Mouse (Mus musculus): Measurements from ENCODE around the gene Gm14214. TPM values are rescaled to one million over a fixed set of nuclear protein-coding genes. Genes with fewer than 3 reads are reported as not detected.

Gene Gm14214
- not detected in 2 replicates for polyA plus RNA-seq (2014; fragmentation: Nextera tagmentation; extraction: Ambion mirVana)

DNA sequence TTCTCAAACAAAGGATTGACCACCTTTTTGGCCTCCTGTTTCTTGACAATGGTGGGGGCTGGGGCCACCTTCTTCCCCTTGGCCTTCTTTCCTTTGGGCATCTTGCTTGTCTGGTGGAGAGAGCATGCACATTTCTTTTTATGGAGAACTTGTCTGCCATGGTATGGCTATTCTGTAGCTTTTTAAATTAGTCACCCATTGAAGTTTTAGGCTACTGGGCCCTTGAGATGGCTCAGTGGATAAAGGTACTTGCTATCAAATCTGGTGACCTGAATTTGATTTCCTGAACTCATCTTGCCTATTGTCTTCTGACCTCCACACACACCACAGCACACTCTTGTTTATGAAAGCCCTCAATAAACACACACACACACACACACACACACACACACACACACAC lies at the start of gene Gm14214:
Gene Gm14214, minus strand, starts transcription at position 101 of the 400 bp plus-strand sequence.
- no peak within 1 kb of the TSS for H3K4me3 ChIP-seq (ENCODE audit: low read depth, low read length)
- H3K4me2 ChIP-seq = no peak within 1 kb of the TSS
- no peak within 1 kb of the TSS for H3K27ac ChIP-seq (ENCODE audit: low read depth, low read length)
- H3K4me1 ChIP-seq (ENCODE audit: control insufficient read depth, insufficient read depth, low read length) = no peaks in the 10 kb centered on the region
- no peaks in the 10 kb centered on the region for H3K27me3 ChIP-seq (ENCODE audit: control insufficient read depth, insufficient read depth, low read length)
- DNase-seq (ENCODE audit: low spot score, missing footprints) = no peak
- H3K36me3 ChIP-seq (ENCODE audit: control insufficient read depth, insufficient read depth, low read length) = no peaks in the 10 kb centered on the region
- no peak within 1 kb of the TSS for H3K9ac ChIP-seq (ENCODE audit: low read length)
- ATAC-seq (ENCODE audit: low FRiP score) = no peak
- no peaks in the 10 kb centered on the region for H3K9me3 ChIP-seq (ENCODE audit: control insufficient read depth, low read length)

DNA sequence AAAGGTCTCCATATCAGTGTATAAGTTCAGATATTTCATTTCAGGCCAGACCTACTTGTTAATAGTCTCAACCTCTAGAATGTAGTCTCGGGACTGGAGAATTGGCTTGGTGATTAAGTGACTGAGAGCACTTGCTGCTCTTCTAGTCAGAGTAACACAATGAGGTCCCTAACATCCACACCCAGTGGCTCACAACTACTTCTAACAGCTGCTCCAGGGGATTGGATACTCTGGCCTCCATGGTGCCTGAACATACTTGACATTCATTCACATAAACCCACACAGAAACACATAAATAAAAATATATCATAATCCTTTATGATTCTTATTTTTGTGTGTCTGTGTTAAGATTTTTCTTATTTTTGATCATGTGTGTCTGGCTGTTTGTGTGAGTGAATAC lies 48.8 kb upstream of the Gm14214 start:
- ATAC-seq (ENCODE audit: low FRiP score) = no peak
- Histone ChIP-seq H3K27me3 (ENCODE audit: control insufficient read depth, insufficient read depth, low read length) (no peaks in the 10 kb centered on the region), H3K4me1 (ENCODE audit: control insufficient read depth, insufficient read depth, low read length) (peaks cover 2% of the 10 kb centered on the region; the same call in 1 of the 2 replicates), H3K4me2 (no peak overlapping the region), H3K9ac (ENCODE audit: low read length) (no peak overlapping the region), H3K36me3 (ENCODE audit: control insufficient read depth, insufficient read depth, low read length) (no peaks in the 10 kb centered on the region), H3K9me3 (ENCODE audit: control insufficient read depth, low read length) (no peaks in the 10 kb centered on the region), H3K4me3 (ENCODE audit: low read depth, low read length) (no peak overlapping the region), H3K27ac (ENCODE audit: low read depth, low read length) (no peak overlapping the region)
- DNase-seq (ENCODE audit: low spot score, missing footprints) = no peak
- WGBS = 80% methylated on average over 1 of the region's 1 CpGs

DNA sequence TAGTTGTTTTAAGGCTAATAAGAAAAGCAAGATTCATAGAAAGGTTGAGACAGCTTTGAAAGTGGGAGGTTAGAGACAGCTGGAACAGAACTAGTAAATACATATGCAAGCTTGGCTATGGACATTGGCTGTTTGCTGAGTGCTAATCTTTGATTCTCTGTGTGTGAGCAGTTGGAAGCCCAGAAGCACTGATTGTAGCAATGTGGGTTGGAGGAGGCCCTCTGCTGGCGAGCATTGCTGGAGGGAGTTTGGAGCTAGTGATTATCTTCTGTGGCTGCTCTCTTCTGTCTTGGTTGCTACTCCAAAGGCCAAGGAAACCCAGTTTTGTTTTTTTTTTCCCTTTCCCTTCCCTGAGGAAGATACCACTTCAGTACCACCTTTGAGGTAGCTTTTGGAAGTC lies 48.0 kb upstream of the Gm14214 start:
- no peaks in the 10 kb centered on the region for H3K36me3 ChIP-seq (ENCODE audit: control insufficient read depth, insufficient read depth, low read length)
- 37% methylated on average over 1 of the region's 1 CpGs for WGBS
- H3K27me3 ChIP-seq (ENCODE audit: control insufficient read depth, insufficient read depth, low read length) = no peaks in the 10 kb centered on the region
- no peak overlapping the region for H3K4me2 ChIP-seq
- no peaks in the 10 kb centered on the region for H3K9me3 ChIP-seq (ENCODE audit: control insufficient read depth, low read length)
- H3K27ac ChIP-seq (ENCODE audit: low read depth, low read length) = no peak overlapping the region
- no peak overlapping the region for H3K9ac ChIP-seq (ENCODE audit: low read length)
- no peak overlapping the region for H3K4me3 ChIP-seq (ENCODE audit: low read depth, low read length)
- ATAC-seq (ENCODE audit: low FRiP score) (no peak), DNase-seq (ENCODE audit: low spot score, missing footprints) (no peak)
- H3K4me1 ChIP-seq (ENCODE audit: control insufficient read depth, insufficient read depth, low read length) = peaks cover 2% of the 10 kb centered on the region; the same call in 1 of the 2 replicates

DNA sequence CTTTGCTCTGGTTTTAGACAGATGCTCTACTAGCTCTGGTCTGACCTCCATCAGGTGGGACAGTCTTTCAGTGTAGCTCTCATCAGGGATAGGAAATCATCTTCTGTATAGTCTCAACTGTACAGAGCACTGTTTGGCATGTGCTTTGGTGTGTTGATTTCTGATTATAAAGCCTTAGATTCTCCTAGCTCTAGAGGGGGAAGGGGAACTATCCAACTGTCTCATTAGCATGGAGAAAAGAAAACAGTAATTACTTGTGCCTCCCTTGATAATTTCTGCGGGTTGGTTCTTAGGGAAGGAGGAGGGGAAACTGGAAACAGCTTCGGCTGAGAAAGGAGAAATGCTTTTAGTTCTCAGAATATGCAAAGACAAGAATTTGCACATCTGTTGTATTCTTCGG lies 47.3 kb upstream of the Gm14214 start:
- Histone ChIP-seq H3K4me1 (ENCODE audit: control insufficient read depth, insufficient read depth, low read length) (peaks cover 2% of the 10 kb centered on the region; the same call in 1 of the 2 replicates), H3K27ac (ENCODE audit: low read depth, low read length) (no peak overlapping the region), H3K4me2 (no peak overlapping the region), H3K27me3 (ENCODE audit: control insufficient read depth, insufficient read depth, low read length) (no peaks in the 10 kb centered on the region), H3K4me3 (ENCODE audit: low read depth, low read length) (no peak overlapping the region), H3K9ac (ENCODE audit: low read length) (no peak overlapping the region), H3K9me3 (ENCODE audit: control insufficient read depth, low read length) (no peaks in the 10 kb centered on the region), H3K36me3 (ENCODE audit: control insufficient read depth, insufficient read depth, low read length) (no peaks in the 10 kb centered on the region)
- ATAC-seq (ENCODE audit: low FRiP score) (no peak), DNase-seq (ENCODE audit: low spot score, missing footprints) (no peak)
- WGBS = 65% methylated on average over 3 of the region's 3 CpGs

DNA sequence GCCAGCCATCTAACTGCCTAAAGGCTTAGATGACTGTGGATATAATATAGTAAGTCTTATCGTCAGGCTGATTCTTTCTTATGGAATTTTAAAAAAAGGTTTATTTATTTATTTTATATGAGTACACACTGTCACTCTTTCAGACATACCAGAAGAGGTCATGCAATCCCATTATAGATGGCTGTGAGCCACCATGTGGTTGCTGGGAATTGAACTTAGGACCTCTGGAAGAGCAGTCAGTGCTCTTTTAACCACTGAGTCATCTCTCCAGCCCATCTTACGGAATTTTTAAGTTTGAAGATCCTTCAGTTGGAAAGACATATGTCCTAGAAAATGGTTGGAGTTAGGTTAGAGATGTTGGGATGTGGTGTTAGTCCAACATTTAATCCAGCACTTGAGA lies 43.6 kb upstream of the Gm14214 start:
- H3K27me3 ChIP-seq (ENCODE audit: control insufficient read depth, insufficient read depth, low read length) = no peaks in the 10 kb centered on the region
- ATAC-seq (ENCODE audit: low FRiP score) (no peak), DNase-seq (ENCODE audit: low spot score, missing footprints) (no peak)
- no peak overlapping the region for H3K9ac ChIP-seq (ENCODE audit: low read length)
- peaks cover 2% of the 10 kb centered on the region; the same call in 1 of the 2 replicates for H3K4me1 ChIP-seq (ENCODE audit: control insufficient read depth, insufficient read depth, low read length)
- no peaks in the 10 kb centered on the region for H3K36me3 ChIP-seq (ENCODE audit: control insufficient read depth, insufficient read depth, low read length)
- no peaks in the 10 kb centered on the region for H3K9me3 ChIP-seq (ENCODE audit: control insufficient read depth, low read length)
- H3K4me3 ChIP-seq (ENCODE audit: low read depth, low read length) = no peak overlapping the region
- no peak overlapping the region for H3K4me2 ChIP-seq
- no peak overlapping the region for H3K27ac ChIP-seq (ENCODE audit: low read depth, low read length)
- WGBS = 90% methylated on average over 2 of the region's 2 CpGs

DNA sequence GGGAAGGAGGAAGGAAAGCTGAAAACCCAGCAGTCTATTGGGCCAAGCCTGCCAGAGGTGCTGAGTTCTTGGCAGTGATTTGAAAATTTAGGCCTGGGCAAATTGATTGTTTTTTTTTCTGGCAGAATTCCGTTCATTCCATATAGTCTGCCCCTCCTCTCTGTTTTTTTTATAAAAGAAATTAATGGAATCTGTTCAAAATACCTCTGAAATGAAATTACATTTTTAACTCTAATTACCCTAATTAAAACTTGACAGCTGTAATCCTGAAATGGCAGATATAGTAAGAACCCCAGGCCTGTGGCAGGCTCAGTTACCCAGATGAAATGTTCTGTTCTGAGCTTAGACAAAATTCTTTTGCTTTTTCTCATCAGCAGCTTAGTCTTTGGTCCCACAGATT lies 41.0 kb upstream of the Gm14214 start:
- Histone ChIP-seq H3K36me3 (ENCODE audit: control insufficient read depth, insufficient read depth, low read length) (no peaks in the 10 kb centered on the region), H3K27me3 (ENCODE audit: control insufficient read depth, insufficient read depth, low read length) (no peaks in the 10 kb centered on the region), H3K4me1 (ENCODE audit: control insufficient read depth, insufficient read depth, low read length) (no peaks in the 10 kb centered on the region), H3K4me3 (ENCODE audit: low read depth, low read length) (no peak overlapping the region), H3K4me2 (no peak overlapping the region), H3K27ac (ENCODE audit: low read depth, low read length) (no peak overlapping the region), H3K9ac (ENCODE audit: low read length) (no peak overlapping the region), H3K9me3 (ENCODE audit: control insufficient read depth, low read length) (no peaks in the 10 kb centered on the region)
- WGBS = 84% methylated on average over 1 of the region's 1 CpGs
- ATAC-seq (ENCODE audit: low FRiP score) = no peak
- no peak for DNase-seq (ENCODE audit: low spot score, missing footprints)

DNA sequence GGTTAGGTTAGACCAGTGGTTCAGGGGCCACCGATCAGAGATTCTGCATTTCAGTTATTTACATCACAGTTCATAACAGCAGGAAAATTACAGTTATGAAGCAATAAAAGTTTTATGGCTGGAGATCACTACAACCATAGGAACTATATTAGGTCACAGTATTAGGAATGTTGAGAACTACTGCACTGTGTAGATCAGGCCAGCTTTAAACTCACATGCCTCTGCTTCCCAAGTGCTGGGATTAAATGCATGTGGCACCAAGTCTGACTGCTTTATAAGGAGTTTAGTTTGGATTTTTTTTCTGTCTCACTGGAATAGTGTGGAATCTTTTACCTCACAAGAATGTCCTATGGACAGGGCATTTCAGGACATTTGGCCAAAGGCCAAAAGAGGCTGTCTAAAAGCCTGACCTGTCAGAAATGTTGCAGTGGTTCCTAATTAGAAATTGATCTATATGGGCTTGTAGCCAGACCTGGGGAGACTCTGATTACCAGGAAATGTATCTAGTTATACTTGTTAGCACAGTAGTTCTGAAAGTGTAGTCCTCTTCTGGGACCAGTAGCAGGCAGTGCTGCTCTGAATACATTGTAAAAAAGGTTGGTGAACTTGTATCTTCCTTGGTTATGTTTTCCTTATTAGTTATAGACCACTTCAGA lies 39.4 kb upstream of the Gm14214 start:
- H3K27me3 ChIP-seq (ENCODE audit: control insufficient read depth, insufficient read depth, low read length) = no peaks in the 10 kb centered on the region
- DNase-seq (ENCODE audit: low spot score, missing footprints) (no peak), ATAC-seq (ENCODE audit: low FRiP score) (no peak)
- no peak overlapping the region for H3K9ac ChIP-seq (ENCODE audit: low read length)
- H3K27ac ChIP-seq (ENCODE audit: low read depth, low read length) = no peak overlapping the region
- no peaks in the 10 kb centered on the region for H3K4me1 ChIP-seq (ENCODE audit: control insufficient read depth, insufficient read depth, low read length)
- WGBS = 94% methylated on average over 1 of the region's 1 CpGs
- no peaks in the 10 kb centered on the region for H3K9me3 ChIP-seq (ENCODE audit: control insufficient read depth, low read length)
- H3K4me2 ChIP-seq = no peak overlapping the region
- no peaks in the 10 kb centered on the region for H3K36me3 ChIP-seq (ENCODE audit: control insufficient read depth, insufficient read depth, low read length)
- no peak overlapping the region for H3K4me3 ChIP-seq (ENCODE audit: low read depth, low read length)

DNA sequence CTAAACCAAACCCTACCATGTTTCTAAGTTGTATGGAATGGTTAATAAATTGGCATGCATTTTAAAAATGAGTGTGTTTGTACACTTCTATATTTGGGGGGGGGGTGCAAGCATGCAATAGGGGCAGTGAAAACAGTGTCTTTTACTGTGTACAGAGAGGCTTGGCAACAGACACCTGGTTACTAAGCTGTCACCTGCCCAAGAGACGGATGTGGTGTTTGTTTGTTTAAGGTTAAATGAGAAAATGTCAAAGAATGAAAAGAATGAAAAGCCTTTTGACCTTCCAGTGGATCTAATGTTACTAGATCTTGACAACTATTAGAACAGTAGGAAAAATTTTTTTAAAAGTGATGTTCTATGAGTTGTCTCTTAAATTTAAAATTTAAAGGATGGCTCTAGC lies 37.9 kb upstream of the Gm14214 start:
- H3K9me3 ChIP-seq (ENCODE audit: control insufficient read depth, low read length) = no peaks in the 10 kb centered on the region
- no peaks in the 10 kb centered on the region for H3K27me3 ChIP-seq (ENCODE audit: control insufficient read depth, insufficient read depth, low read length)
- WGBS = 69% methylated on average over 1 of the region's 1 CpGs
- H3K4me1 ChIP-seq (ENCODE audit: control insufficient read depth, insufficient read depth, low read length) = no peaks in the 10 kb centered on the region
- H3K27ac ChIP-seq (ENCODE audit: low read depth, low read length) = no peak overlapping the region
- DNase-seq (ENCODE audit: low spot score, missing footprints) (no peak), ATAC-seq (ENCODE audit: low FRiP score) (no peak)
- H3K4me3 ChIP-seq (ENCODE audit: low read depth, low read length) = no peak overlapping the region
- H3K36me3 ChIP-seq (ENCODE audit: control insufficient read depth, insufficient read depth, low read length) = no peaks in the 10 kb centered on the region
- no peak overlapping the region for H3K9ac ChIP-seq (ENCODE audit: low read length)
- no peak overlapping the region for H3K4me2 ChIP-seq

DNA sequence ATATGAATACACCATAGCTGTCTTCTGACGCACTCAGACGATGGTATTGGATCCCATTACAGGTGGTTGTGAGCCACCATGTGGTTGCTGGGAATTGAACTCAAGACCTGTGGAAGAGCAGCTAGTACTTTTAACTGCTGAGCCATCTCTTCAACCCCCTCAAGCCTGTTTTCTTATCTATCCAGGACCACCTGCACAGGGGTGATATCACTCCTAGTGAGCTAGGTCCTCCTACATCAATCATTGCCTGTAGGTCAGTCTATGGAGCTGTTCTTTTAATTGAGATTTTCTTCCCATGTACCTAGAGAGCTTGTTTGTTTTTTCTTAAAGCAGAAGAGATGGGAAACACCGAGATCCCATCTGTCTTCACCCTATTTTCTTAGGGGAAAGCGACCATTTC lies 34.0 kb upstream of the Gm14214 start:
- Histone ChIP-seq H3K9ac (ENCODE audit: low read length) (no peak overlapping the region), H3K27me3 (ENCODE audit: control insufficient read depth, insufficient read depth, low read length) (no peaks in the 10 kb centered on the region), H3K9me3 (ENCODE audit: control insufficient read depth, low read length) (no peaks in the 10 kb centered on the region), H3K4me2 (no peak overlapping the region), H3K27ac (ENCODE audit: low read depth, low read length) (no peak overlapping the region), H3K4me3 (ENCODE audit: low read depth, low read length) (no peak overlapping the region), H3K36me3 (ENCODE audit: control insufficient read depth, insufficient read depth, low read length) (no peaks in the 10 kb centered on the region), H3K4me1 (ENCODE audit: control insufficient read depth, insufficient read depth, low read length) (no peaks in the 10 kb centered on the region)
- WGBS = 78% methylated on average over 4 of the region's 4 CpGs
- ATAC-seq (ENCODE audit: low FRiP score) = no peak
- DNase-seq (ENCODE audit: low spot score, missing footprints) = no peak
